Mouse (Mus musculus): ENCODE data around the gene 2010111I01Rik. TPM values are rescaled to one million over a fixed set of nuclear protein-coding genes. Genes with fewer than 3 reads are reported as not detected.

2010111I01Rik gene
- total and polyA plus RNA-seq, 3 experiments = 13.3 to 19.8 (median 14.4) TPM

DNA sequence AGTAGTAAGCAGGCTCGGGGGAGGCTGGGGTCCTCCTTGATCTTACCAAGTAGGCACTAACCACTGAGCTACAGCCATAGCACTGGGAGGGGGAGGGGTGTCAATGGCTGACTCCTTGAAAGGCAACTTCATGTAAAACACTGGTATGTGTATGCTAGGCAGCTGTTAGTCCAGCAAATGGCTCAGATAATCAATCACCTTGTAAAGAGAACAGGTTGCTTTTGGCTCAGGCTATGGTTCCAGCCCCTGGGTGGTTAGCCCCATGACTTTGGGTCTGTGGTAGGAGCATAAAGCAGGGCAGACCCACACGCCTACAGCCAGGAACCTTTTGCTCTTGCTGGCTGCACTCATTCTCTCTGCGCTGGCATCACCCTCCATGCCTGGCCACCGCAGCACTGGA lies 325.4 kb downstream of the 2010111I01Rik start:
- dilution Hi-C loops (cut with MboI; ENCODE audit: extremely low pct_ligation_motif_present, extremely low pct_unique_long_range_greater_than_20kb, low sequenced_read_pairs) (no loop called here), in situ Hi-C loops (cut with MboI; ENCODE audit: low pct_ligation_motif_present, low pct_unique_long_range_greater_than_20kb, low sequenced_read_pairs) (no loop called here)
- H3K79me2 ChIP-seq (replicated peaks; ENCODE audit: control insufficient read depth, extremely low read depth, insufficient read depth, poor library complexity, severe bottlenecking) = no peaks in the 10 kb centered on the region
- H3K4me1 ChIP-seq (ENCODE audit: control insufficient read depth in 1 of 2, insufficient read depth in 2 of 2) = no peaks in the 10 kb centered on the region
- H3K9me3 ChIP-seq (replicated peaks; ENCODE audit: low read length) = no peaks in the 10 kb centered on the region
- H3K36me3 ChIP-seq (replicated peaks in 1 of 2; ENCODE audit: control insufficient read depth in 1 of 2, insufficient read depth in 1 of 2, low read length in 1 of 2) = peaks cover 20 to 79% of the 10 kb centered on the region in 2 experiments
- no peaks in the 10 kb centered on the region for H3K27me3 ChIP-seq (replicated peaks)
- H3K9ac ChIP-seq (ENCODE audit: insufficient read depth, low read depth) = no peak overlapping the region
- no peak for DNase-seq (ENCODE audit: extremely low read depth)
- no peak overlapping the region for H3K4me3 ChIP-seq (replicated peaks in 1 of 3; ENCODE audit: low read depth in 2 of 3, low read length in 2 of 3, poor library complexity in 1 of 3)
- TF ChIP-seq BHLHE40 (IDR thresholded peaks at IDR 0.05; ENCODE audit: low read depth, low read length) (no peak), JUND (conservative IDR thresholded peaks at IDR 0.05; ENCODE audit: low read depth, low read length) (no peak), ZKSCAN1 (IDR thresholded peaks at IDR 0.05; ENCODE audit: borderline replicate concordance, low read depth, low read length) (no peak), KAT2A (IDR thresholded peaks at IDR 0.05; ENCODE audit: insufficient replicate concordance, low read length) (no peak), IRF4 (IDR thresholded peaks at IDR 0.05; ENCODE audit: low read depth, low read length) (no peak), ZNF384 (IDR thresholded peaks at IDR 0.05; ENCODE audit: low read depth, low read length) (no peak), RCOR1 (conservative IDR thresholded peaks at IDR 0.05; ENCODE audit: low read depth, low read length) (no peak), GABPA (IDR thresholded peaks at IDR 0.05; ENCODE audit: insufficient replicate concordance, low read depth, low read length) (no peak), MYC (IDR thresholded peaks at IDR 0.05; ENCODE audit: low read depth, low read length) (no peak), EP300 (IDR thresholded peaks at IDR 0.05; ENCODE audit: low read length) (no peak), SIN3A (IDR thresholded peaks at IDR 0.05; ENCODE audit: low read length) (no peak), UBTF (IDR thresholded peaks at IDR 0.05; ENCODE audit: low read depth, low read length) (no peak), PAX5 (IDR thresholded peaks at IDR 0.05; ENCODE audit: low read length) (no peak), SMC3 (IDR thresholded peaks at IDR 0.05; ENCODE audit: low read depth, low read length) (no peak), ZC3H11A (IDR thresholded peaks at IDR 0.05; ENCODE audit: low read depth, low read length) (no peak), NELFE (IDR thresholded peaks at IDR 0.05; ENCODE audit: low read depth, low read length) (no peak), MAFK (IDR thresholded peaks at IDR 0.05; ENCODE audit: insufficient replicate concordance, low read length) (no peak), ELF1 (IDR thresholded peaks at IDR 0.05; ENCODE audit: low read depth, low read length) (no peak), ZMIZ1 (IDR thresholded peaks at IDR 0.05; ENCODE audit: low read depth, low read length) (no peak)
- no peak overlapping the region for H3K4me2 ChIP-seq (ENCODE audit: insufficient read depth, low read depth, poor library complexity, severe bottlenecking)
- no peak overlapping the region for H3K27ac ChIP-seq (ENCODE audit: insufficient read depth, low read depth)

DNA sequence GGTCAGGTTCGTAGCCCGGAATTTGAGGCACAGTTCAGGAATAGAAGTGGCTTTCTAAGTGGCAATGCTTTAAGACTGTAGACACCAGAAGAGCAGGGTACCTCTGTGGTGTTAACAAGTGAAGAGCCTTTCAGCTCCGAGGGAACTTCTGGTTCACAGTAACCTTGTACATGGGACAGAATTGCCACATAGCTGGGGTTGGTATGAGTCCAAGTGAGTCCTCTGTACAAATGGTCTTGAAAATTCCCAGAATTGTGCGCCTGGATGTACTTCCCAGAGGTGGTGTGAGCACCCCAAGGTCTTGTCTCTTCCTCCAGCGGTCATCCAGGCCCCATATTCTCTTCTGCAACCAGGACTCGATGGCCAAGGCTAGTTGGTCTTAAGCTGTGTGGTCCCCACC lies 326.3 kb downstream of the 2010111I01Rik start:
- no peak for DNase-seq (ENCODE audit: extremely low read depth)
- H3K36me3 ChIP-seq (replicated peaks in 1 of 2; ENCODE audit: control insufficient read depth in 1 of 2, insufficient read depth in 1 of 2, low read length in 1 of 2) = peaks cover 19 to 75% of the 10 kb centered on the region in 2 experiments
- H3K4me3 ChIP-seq (replicated peaks in 1 of 3; ENCODE audit: low read depth in 2 of 3, low read length in 2 of 3, poor library complexity in 1 of 3) = no peak overlapping the region
- H3K9me3 ChIP-seq (replicated peaks; ENCODE audit: low read length) = no peaks in the 10 kb centered on the region
- TF ChIP-seq ETS1 (conservative IDR thresholded peaks at IDR 0.05; ENCODE audit: low read depth, low read length) (no peak), NRF1 (IDR thresholded peaks at IDR 0.05; ENCODE audit: low read depth, low read length) (no peak), POLR2A (IDR thresholded peaks at IDR 0.05; ENCODE audit: low read depth, low read length) (no peak), JUND (conservative IDR thresholded peaks at IDR 0.05; ENCODE audit: low read depth, low read length) (no peak), CHD2 (IDR thresholded peaks at IDR 0.05; ENCODE audit: low read length) (no peak), SIN3A (IDR thresholded peaks at IDR 0.05; ENCODE audit: low read length) (no peak), ZMIZ1 (IDR thresholded peaks at IDR 0.05; ENCODE audit: low read depth, low read length) (no peak), RAD21 (IDR thresholded peaks at IDR 0.05; ENCODE audit: low read depth, low read length) (no peak), MAX (IDR thresholded peaks at IDR 0.05; ENCODE audit: low read length) (no peak), TCF12 (IDR thresholded peaks at IDR 0.05; ENCODE audit: low read depth, low read length) (no peak), IRF4 (IDR thresholded peaks at IDR 0.05; ENCODE audit: low read depth, low read length) (no peak), CHD1 (IDR thresholded peaks at IDR 0.05; ENCODE audit: low read depth, low read length) (no peak), PAX5 (IDR thresholded peaks at IDR 0.05; ENCODE audit: low read length) (no peak), UBTF (IDR thresholded peaks at IDR 0.05; ENCODE audit: low read depth, low read length) (no peak), MXI1 (IDR thresholded peaks at IDR 0.05; ENCODE audit: low read depth, low read length) (no peak), MAZ (IDR thresholded peaks at IDR 0.05; ENCODE audit: low read depth, low read length) (no peak), USF2 (conservative IDR thresholded peaks at IDR 0.05; ENCODE audit: low read depth, low read length) (no peak)
- H3K27me3 ChIP-seq (replicated peaks) = no peaks in the 10 kb centered on the region
- no peaks in the 10 kb centered on the region for H3K4me1 ChIP-seq (ENCODE audit: control insufficient read depth in 1 of 2, insufficient read depth in 2 of 2)
- H3K9ac ChIP-seq (ENCODE audit: insufficient read depth, low read depth) = no peak overlapping the region
- H3K79me2 ChIP-seq (replicated peaks; ENCODE audit: control insufficient read depth, extremely low read depth, insufficient read depth, poor library complexity, severe bottlenecking) = no peaks in the 10 kb centered on the region
- H3K27ac ChIP-seq (ENCODE audit: insufficient read depth, low read depth) = no peak overlapping the region
- in situ Hi-C loops (cut with MboI; ENCODE audit: low pct_ligation_motif_present, low pct_unique_long_range_greater_than_20kb, low sequenced_read_pairs) (no loop called here), dilution Hi-C loops (cut with MboI; ENCODE audit: extremely low pct_ligation_motif_present, extremely low pct_unique_long_range_greater_than_20kb, low sequenced_read_pairs) (no loop called here)
- H3K4me2 ChIP-seq (ENCODE audit: insufficient read depth, low read depth, poor library complexity, severe bottlenecking) = no peak overlapping the region

All from CH12.LX (cell line).